Mouse (Mus musculus): Measurements from ENCODE around the gene Gpbp1l1.

Gpbp1l1 gene

DNA sequence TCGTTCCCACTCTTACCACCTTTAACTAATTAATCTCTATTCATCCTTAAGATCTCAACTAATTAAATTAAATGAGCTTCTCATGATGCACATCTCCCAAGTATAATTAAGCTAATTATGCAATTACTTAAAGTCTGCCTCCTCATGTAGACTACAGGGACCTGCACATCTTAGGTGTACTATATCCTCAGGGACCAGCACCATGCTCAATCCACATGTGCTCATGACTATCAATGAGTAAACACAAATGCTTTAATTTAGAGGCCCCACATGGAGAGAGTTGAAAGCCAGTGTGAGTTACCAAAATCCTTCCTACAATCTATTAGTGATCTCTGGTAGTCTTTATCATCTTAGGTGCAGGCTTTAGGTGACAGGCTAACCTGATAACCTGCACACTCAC, 77.7 kb downstream of the Gpbp1l1 start:
- DNase-seq (ENCODE audit: extremely low read depth, low read depth, low spot score): no peak

DNA sequence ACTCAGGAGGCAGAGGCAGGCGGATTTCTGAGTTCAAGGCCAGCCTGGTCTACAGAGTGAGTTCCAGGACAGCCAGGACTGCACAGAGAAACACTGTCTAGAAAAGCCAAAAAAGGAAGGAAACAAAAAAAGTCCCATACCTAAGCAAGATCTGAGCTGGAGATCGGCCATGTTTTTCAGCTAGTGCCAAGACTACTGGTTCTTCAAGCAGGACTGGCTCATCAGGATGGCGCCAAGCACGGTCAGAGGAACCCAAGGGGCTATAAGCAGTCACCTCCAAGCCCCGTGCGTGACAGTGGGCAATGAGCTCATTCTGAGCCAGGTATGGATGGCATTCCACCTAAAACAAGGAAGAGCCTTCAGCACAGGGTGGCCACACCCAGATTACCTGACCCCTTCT, 81.4 kb downstream of the Gpbp1l1 start:
- DNase-seq (ENCODE audit: extremely low read depth, low read depth, low spot score): peak; percentile 78

DNA sequence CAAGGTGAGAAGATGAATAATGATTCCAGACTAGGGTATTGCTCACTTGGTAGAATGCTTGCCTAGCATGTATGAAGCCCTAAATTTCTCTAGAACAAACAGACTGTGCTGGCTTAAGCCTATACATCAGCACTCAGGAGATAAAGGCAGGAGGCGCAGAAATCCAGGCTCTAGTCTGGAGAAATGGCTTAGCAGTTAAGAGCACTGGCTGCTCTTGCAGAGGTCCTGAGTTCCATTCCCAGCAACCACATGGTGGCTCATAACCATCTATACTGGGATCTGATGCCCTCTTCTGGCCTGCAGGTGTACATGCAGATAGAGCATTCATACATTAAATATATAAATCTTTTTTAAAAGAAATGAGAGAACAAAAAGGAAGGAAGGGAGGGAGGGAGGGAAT, 84.6 kb downstream of the Gpbp1l1 start:
- DNase-seq (ENCODE audit: extremely low read depth, low read depth, low spot score): no peak

Data from fat pad, adult 2 months (tissue).